Mouse (Mus musculus) neural tube, embryonic 14.5 days (tissue): ENCODE data around the gene Anapc5. TPM values are rescaled to one million over a fixed set of nuclear protein-coding genes. Genes with fewer than 3 reads are reported as not detected.

ENCODE experiments used
- polyA plus RNA-seq: library from polyadenylated mRNA; unstranded; fragments of >200 nt; fragmentation: Nextera tagmentation; extraction: Ambion mirVana; gene quantifications from 2 replicates; pipeline ENCODE4 v1.2.1, GENCODE M21; 2014

The Anapc5 gene
- polyA plus RNA-seq, 1 experiment from 2014 or later: 488 TPM

Other genes starting within 250 kb of the Anapc5 start
- 55.4 and 68.6 TPM in 2 replicates for gene Ift81, start 206.8 kb downstream of the Anapc5 start, polyA plus RNA-seq
- 3.2 and 5.3 TPM in 2 replicates for gene P2rx7, start 177.4 kb downstream of the Anapc5 start, polyA plus RNA-seq
- gene P2rx4, start 113.8 kb downstream of the Anapc5 start, polyA plus RNA-seq: 12.3 and 14.4 TPM in 2 replicates
- gene Camkk2, start 41.9 kb downstream of the Anapc5 start, polyA plus RNA-seq: 61.8 and 62.7 TPM in 2 replicates
- 51.3 and 53.0 TPM in 2 replicates for gene Rnf34, start 28.7 kb upstream of the Anapc5 start, polyA plus RNA-seq
- gene Kdm2b, start 168.5 kb upstream of the Anapc5 start, polyA plus RNA-seq: 82.7 and 92.6 TPM in 2 replicates
- gene Orai1, start 193.7 kb upstream of the Anapc5 start, polyA plus RNA-seq: 13.0 and 17.3 TPM in 2 replicates
- 0.37 and 0.43 TPM in 2 replicates for gene Morn3, start 225.7 kb upstream of the Anapc5 start, polyA plus RNA-seq
- 15.6 and 16.1 TPM in 2 replicates for gene Tmem120b, start 247.1 kb upstream of the Anapc5 start, polyA plus RNA-seq